8 mouse cellular contexts compared by ENCODE assay signal in genomic region chrX:84454473-84454872, GRCm38 (mm10).
A peak's percentile ranks its signal among the peaks of the same experiment; 100 is the strongest.
DNase-seq lines count a peak whose midpoint lies in the region.

No protein-coding gene starts in this region.

- intact Hi-C loops in left cerebral cortex, postnatal 36 days (cut with DNase I): no loop called here

- no peaks in the 10 kb centered on the region for H3K27me3 ChIP-seq in heart, embryonic 10.5 days (ENCODE audit: insufficient read depth, poor library complexity, severe bottlenecking)
- H3K27me3 ChIP-seq in embryonic facial prominence, embryonic 10.5 days (replicated peaks; ENCODE audit: low read depth, poor library complexity, severe bottlenecking): no peaks in the 10 kb centered on the region

- peak; percentile 27 for DNase-seq in heart, postnatal 4 days
- DNase-seq in heart, embryonic 10.5 days (ENCODE audit: low spot score): no peak
- peak; percentile 3 for DNase-seq in urinary bladder, postnatal 14 days (ENCODE audit: low spot score)
- no peak for DNase-seq in urinary bladder, postnatal 10 days (ENCODE audit: low spot score)
- DNase-seq in embryonic facial prominence, embryonic 10.5 days (ENCODE audit: low spot score): peak; percentile 20
- DNase-seq in naive thymus-derived CD4-positive, alpha-beta T cell, adult 2 months (ENCODE audit: low read depth): peak; percentile 31
- no peak for DNase-seq in yolk sac, embryonic 10.5 days (ENCODE audit: low spot score)
- DNase-seq in left cerebral cortex, postnatal 36 days (ENCODE audit: low spot score in 2 of 2): no peak

- H3K4me1 ChIP-seq in heart, embryonic 10.5 days: no peaks in the 10 kb centered on the region
- no peaks in the 10 kb centered on the region for H3K4me1 ChIP-seq in embryonic facial prominence, embryonic 10.5 days

- H3K4me3 ChIP-seq in heart, embryonic 10.5 days: no peak overlapping the region
- H3K4me3 ChIP-seq in embryonic facial prominence, embryonic 10.5 days: no peak overlapping the region

- H3K9me3 ChIP-seq in heart, embryonic 10.5 days: no peaks in the 10 kb centered on the region
- H3K9me3 ChIP-seq in embryonic facial prominence, embryonic 10.5 days: no peaks in the 10 kb centered on the region

- 83% methylated on average over 1 of the region's 1 CpGs for WGBS in heart, embryonic 10.5 days
- 81% methylated on average over 1 of the region's 1 CpGs for WGBS in embryonic facial prominence, embryonic 10.5 days

- no peak overlapping the region for H3K27ac ChIP-seq in heart, embryonic 10.5 days
- no peak overlapping the region for H3K27ac ChIP-seq in embryonic facial prominence, embryonic 10.5 days (replicated peaks)

- H3K36me3 ChIP-seq in heart, embryonic 10.5 days: no peaks in the 10 kb centered on the region
- no peaks in the 10 kb centered on the region for H3K36me3 ChIP-seq in embryonic facial prominence, embryonic 10.5 days (replicated peaks)

Comparison
In these comparisons a context has a peak if more than half of its experiments do, and no peak if none do; other contexts are left out.
1. DNase-seq: peak in heart, postnatal 4 days (single experiment), urinary bladder, postnatal 14 days (single experiment), embryonic facial prominence, embryonic 10.5 days (single experiment) and naive thymus-derived CD4-positive, alpha-beta T cell, adult 2 months (single experiment); none in heart, embryonic 10.5 days (single experiment), urinary bladder, postnatal 10 days (single experiment), yolk sac, embryonic 10.5 days (single experiment) and left cerebral cortex, postnatal 36 days (0 of 2).